Mouse (Mus musculus) B cell, adult (primary cell): ENCODE data around the gene Olfr1335. TPM values are rescaled to one million over a fixed set of nuclear protein-coding genes. Genes with fewer than 3 reads are reported as not detected.

Source experiments
- total RNA-seq: library from RNA; stranded (reverse); gene quantifications from 4 replicates; pipeline ENCODE4 v1.2.4, GENCODE M21; 2023; ENCODE audit not compliant: inconsistent age

The Olfr1335 gene
- not detected in 4 replicates for total RNA-seq

GRCm38 (mm10) chr4:118809844-118810243, at the start of gene Olfr1335:
Olfr1335 (minus strand) TSS chr4:118809944.

GRCm38 (mm10) chr4:118836179-118836578, 26.4 kb upstream of the Olfr1335 start, which contains the start of gene Olfr1333:
Olfr1333 (minus strand) TSS chr4:118836279.

GRCm38 (mm10) chr4:118782486-118782885, 27.3 kb downstream of the Olfr1335 start, which contains the start of gene Olfr1337:
Olfr1337 (minus strand) TSS chr4:118782586.

Other genes starting within 250 kb of the Olfr1335 start
- gene Cfap57, start 189.2 kb downstream of the Olfr1335 start, total RNA-seq, result not detected in 4 replicates
- 70.4 to 76.0 TPM (median 72.8 TPM) in 4 replicates for gene Ebna1bp2, start 189.1 kb downstream of the Olfr1335 start, total RNA-seq
- gene Olfr62, start 151.0 kb downstream of the Olfr1335 start, total RNA-seq, result not detected in 4 replicates
- not detected in 4 replicates for gene Olfr1342, start 117.2 kb downstream of the Olfr1335 start, total RNA-seq
- not detected in 4 replicates for gene Olfr1341, start 106.4 kb downstream of the Olfr1335 start, total RNA-seq
- gene Olfr1340, start 89.8 kb downstream of the Olfr1335 start, total RNA-seq, result not detected in 4 replicates
- not detected in 4 replicates for gene Olfr1339, start 77.8 kb downstream of the Olfr1335 start, total RNA-seq
- not detected in 4 replicates for gene Olfr1338, start 51.2 kb downstream of the Olfr1335 start, total RNA-seq
- gene Olfr1337, start 27.4 kb downstream of the Olfr1335 start, total RNA-seq, result not detected in 4 replicates
- not detected in 4 replicates for gene Olfr1333, start 26.3 kb upstream of the Olfr1335 start, total RNA-seq
- gene Olfr1331, start 54.7 kb upstream of the Olfr1335 start, total RNA-seq, result not detected in 4 replicates
- not detected in 4 replicates for gene Olfr1330, start 78.7 kb upstream of the Olfr1335 start, total RNA-seq
- gene Olfr1329, start 107.5 kb upstream of the Olfr1335 start, total RNA-seq, result not detected in 4 replicates
- not detected in 4 replicates for gene Olfr1328, start 128.7 kb upstream of the Olfr1335 start, total RNA-seq
- gene Lao1, start 151.6 kb upstream of the Olfr1335 start, total RNA-seq, result not detected in 4 replicates